Mouse (Mus musculus) neural tube, embryonic 10.5 days (tissue): ENCODE data around the gene Lemd1.
A peak's percentile ranks its signal among the peaks of the same experiment; 100 is the strongest.
"Not testable (repeated sequence)": the region's sequence is repeated elsewhere in the genome, so short reads cannot be mapped to it uniquely, and the experiment has no call there.

Source experiments
- DNase-seq: peaks from one replicate; pipeline ENCODE4 v3.0.0-alpha.2; 2017; ENCODE audit warnings: low spot score; ENCODE audit errors: extremely low spot score

The Lemd1 gene

DNA sequence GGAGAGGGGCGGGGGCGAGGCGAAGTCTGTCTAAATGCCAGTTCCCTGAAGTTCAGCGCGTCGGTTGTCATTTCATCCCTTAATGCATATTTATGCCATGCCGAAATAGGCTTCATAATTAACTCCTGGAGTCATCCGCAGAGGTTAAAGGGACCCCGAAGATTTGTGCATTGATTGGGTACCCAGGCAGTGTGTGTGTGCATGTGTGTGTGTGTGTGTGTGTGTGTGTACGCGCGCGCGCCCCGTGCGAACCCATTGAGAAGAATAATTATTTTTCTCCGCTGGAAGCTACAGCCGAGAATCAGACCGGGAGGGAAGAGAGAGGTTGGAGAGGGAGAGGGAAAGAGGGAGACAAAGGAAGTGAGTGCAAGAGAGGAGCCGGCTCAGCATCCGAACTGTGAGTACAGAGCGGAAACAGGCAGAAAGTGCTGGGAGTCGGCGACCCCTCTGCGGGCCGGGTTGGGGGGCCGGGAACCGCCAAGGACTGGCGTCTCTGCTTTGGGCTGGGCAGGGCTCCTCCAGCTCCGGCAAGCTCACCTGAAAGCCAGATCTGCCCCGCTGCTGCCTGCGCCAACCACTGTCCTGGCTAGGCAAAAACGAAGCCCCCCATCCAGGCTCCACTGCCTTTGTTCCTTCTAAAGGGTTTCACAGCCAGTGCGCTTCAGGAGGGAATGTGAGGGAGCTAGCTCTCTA lies at the start of gene Lemd1, which contains the start of gene AC124108.1:
Lemd1 (plus strand) TSS at position 339 of the 693 bp plus-strand sequence.
AC124108.1 (plus strand) TSS at position 365 of the 693 bp plus-strand sequence.
- DNase-seq, result peak; percentile 62

DNA sequence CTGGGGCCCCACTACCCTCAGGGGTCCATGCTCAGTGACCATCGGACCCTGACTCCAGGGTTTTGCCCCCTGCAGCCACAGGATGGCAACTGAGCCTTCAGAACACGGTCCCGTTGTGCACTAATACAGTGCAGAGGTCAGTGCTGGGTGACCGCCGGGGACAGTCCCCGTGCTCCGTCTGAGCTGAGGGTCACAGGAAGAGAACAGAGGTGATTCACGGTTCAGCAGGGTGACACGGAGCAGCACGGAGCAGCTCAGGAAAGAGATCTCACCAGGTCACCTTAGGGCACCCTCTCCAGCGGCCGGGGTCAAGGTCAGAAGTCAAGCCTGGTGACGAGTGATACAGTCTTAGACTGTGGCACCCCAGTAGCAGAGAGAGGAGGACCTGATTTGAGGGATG lies 49.5 kb upstream of the Lemd1 start:
- no peak for DNase-seq

GRCm38 (mm10) chr1:132143079-132143478 lies 48.2 kb upstream of the Lemd1 start:
- DNase-seq, result no peak

DNA sequence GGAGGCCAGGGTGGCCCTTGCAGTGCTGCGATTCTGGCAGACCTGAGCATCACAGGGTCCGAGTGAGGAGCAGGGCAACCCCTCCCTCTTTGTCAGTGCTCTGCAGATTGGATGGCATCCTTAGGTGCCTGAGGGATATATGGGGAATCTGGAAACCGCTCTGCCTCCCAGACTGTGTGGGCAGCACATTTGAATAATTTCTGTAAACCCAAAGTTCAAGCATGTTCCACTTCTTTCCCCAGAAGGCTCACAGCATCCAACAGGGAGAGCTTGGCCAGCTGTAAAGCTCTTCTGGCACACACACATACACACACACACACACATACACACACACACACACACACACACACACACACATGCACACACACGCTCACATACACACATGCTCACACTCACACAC lies 47.5 kb upstream of the Lemd1 start:
- DNase-seq, result no peak

DNA sequence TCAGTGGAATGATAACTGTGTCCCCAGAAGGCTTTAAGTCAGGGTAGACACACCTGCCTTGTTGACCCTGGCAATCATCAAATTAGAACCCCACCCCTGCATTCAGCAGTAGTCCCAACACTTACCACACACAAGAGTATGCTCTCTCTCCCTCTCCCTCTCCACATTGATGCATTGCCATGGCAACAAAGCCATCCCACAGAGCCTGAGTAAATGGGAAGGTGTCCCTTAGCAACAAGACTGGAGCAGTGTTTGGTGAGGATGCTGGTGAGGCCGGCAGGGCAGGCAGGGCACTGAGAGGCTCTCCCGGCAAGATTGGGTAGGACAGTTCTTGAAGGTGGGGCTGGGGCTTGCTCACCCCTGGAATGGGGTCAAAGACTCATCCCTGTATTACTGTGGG lies 47.0 kb upstream of the Lemd1 start:
- DNase-seq, result no peak

GRCm38 (mm10) chr1:132144837-132145236 lies 46.4 kb upstream of the Lemd1 start:
- DNase-seq, result no peak

DNA sequence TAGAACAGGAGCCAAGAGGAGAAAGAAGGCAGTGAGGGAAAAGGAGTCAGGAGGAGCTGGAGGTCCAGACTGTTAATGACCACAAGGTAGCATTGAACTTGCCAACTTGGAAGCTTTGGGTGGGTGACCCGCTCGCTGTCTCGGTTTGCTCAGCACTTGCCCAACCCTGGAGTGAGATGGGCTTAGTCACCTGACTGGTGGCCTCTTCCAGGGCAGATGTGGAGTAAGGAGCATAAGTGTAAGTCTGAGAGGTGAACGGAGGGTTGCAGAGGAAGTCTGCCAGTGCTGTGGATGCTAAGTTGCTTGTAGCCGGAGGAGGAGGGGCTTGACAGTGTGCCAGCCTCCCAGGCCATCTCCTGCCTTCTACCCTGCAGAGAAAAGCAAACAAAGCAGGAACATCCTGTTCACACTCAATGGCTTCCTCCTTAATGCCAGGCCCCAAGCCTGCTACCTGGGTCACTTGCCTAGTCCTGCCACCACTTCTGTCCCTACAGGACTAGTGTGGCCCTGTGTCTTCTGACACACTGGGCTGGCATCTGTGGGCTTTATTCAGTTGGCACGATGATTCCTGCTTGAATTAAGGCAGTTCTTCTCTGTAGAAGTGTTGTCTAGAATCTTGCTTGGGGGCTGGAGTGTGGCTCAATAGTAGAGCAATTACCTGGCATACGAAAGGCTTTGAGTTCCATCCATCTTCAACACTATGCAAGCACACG lies 45.1 kb upstream of the Lemd1 start:
- no peak for DNase-seq

- DNase-seq, result no peak
These were observed 41.8 kb upstream of the Lemd1 start for GRCm38 (mm10) chr1:132149410-132149809.

DNA sequence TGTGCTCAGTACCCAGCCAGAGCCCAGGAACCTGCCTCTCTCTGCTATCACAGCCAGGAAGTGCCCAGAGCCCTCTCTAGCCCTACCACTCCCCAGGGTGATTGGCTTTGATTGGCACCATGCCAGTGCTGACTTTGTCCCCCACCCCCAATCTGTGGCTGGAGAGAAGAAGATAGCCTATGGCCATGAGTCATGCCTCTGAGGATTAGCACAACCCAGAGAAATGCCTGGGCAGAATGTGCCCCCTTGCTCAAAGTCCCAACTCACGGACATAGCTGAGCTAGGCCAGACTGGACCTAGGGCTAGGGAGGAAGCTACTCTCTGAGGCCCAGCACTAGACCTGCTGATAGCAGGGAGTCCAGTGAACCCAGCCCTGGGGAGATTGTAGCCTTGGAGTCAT lies 41.1 kb upstream of the Lemd1 start:
- DNase-seq, result no peak

DNA sequence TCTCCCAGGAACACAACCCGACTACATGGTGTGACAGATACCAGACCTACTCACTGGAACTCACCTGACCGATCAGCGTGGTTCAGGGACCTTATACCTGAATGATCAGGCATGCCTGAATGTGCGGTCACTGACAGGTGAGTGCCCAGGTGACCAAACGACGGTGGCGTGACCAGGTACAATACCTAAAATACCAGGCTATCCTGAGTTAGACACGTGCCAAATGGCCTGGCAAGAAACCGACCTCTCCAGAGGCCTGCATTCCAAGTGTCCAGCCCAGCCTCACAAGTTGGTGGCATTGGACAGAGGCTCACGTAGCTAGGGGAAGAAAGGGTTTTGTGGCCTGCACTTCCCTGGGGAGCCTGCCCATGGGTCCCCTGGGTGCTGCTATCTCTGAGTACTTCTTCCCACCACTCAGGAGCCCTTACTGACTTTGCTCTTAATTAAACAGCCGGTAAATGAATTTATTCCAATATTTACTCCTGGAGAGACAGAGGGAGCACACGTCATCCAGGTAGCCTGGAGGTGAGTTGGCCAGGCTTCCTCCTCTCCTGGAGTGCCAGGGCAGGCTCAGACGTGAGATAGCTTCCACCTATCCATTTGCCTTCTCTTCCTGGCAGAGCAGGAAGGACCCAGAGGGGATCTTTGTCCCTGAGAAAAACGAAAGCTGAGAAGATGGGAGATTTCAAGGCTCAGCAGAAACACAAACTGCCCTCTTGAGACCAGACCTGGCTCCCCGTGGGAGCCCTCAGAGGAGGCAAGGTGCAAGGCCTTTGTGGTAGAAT lies 40.2 kb upstream of the Lemd1 start:
- no peak for DNase-seq

DNA sequence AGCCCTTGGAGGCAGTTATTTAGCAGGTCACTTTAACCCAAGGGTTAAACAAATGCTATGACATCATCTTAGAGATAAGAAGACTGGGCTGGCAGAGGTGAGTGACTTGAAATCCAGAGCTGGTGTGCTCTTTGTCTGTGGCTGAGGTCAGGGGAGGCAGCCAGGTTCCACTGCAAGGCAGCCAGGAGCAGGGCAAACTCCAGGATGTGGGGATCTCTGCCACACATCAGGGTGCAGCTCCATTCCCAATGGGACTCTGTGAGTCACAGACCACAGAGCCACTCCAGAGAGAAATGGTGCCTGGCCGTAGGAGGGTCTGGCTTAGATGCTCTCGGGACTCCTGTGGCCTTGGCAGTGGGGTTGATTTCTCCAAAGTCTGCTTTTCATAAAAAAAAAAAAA lies 39.3 kb upstream of the Lemd1 start:
- DNase-seq, result no peak

GRCm38 (mm10) chr1:132153086-132153690 lies 38.0 kb upstream of the Lemd1 start:
- no peak for DNase-seq

DNA sequence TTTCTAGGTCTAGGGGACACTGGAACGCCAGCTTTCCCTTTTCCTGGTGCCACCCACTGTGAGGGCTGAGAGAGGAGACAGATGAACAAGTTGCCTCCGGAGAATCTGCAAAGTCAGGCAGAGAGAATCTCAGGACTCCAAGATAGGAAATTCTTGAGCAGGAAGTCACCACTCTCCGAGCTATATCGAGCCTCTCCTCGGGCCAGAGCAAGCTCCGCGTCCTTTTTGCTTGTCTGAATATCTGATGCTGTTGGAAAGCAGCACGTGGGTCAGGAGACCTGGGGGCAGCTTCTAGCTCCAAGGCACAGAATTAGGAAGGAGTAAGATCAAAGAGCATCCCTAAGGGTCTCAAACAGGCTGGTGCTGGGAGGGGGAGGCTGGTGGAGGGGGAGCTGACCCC lies 37.5 kb upstream of the Lemd1 start:
- no peak for DNase-seq

DNA sequence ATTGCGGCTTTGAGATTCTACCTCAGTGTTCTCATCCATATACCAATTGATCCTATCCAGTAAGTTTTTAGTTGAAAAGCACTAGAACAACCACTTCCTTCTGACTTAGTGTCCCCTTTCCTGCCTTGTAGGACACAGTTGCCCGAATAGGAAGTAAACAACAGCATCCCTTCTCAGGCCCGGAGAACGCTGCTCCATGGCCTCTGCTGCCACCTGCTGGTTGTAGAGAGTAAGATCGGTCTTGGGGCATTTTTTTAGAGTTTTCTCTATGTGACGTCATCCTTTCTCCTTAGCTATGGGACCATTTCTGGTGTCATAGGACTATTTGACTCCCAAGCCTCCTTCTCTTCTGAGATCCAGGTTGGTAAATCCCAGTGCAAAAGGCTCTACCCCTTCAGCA lies 35.5 kb upstream of the Lemd1 start:
- peak; percentile 78 for DNase-seq

DNA sequence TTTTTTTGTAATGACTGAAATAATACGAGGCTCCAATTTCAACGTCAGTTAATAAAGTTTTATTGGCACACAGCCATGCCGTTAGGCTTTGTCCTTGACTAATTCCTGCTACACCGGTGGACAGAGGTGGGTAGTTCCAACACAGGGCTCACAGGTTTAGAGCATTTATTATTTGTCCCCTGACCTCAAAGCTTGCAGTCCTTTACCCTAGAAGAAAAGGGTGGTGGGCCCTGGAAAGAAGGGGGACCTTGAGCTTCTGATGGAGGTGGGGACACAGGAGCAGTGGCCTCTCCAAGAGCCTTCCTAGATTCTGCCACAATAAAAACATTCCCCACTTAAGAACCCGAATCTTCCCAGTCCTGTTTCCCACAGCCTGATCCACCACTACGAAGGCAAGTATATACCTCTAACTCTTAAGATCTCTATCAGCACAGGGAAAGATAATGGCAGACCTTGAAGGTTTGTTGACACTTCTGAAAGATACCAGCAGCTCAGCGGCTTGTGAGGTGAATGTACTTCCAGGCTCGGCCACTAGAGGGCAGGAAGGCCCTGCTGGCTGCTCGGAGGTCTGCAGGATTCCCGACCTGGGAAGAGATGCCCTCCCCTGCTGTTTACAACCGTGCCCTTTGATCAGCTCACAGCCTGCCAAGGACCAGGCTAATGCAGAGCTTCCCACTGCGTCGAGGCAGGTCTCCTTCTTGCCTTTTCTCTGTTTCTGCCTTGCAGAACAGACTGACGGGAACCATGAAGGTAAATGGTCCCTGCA lies 34.0 kb upstream of the Lemd1 start:
- peak; percentile 93 for DNase-seq

GRCm38 (mm10) chr1:132157808-132158207 lies 33.4 kb upstream of the Lemd1 start:
- no peak for DNase-seq

DNA sequence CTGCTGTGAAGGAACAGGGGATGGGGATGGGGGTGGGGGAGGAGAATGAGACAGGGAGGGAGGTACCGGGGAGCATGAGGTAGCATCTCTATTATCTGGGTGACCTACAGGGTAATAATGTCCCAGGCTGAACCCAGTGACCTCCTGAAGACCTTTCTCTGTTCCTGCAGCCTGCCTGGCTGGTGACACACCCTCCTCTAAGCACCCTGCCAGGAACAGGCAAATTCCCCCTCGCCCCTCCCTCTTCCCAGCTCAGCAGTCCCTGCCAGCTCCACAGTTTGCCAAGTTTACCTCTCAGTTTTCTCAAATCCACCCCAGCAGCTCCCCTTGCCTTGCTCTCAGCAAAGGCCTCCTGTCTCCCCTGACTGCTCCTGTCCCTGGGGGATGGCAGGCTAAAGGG lies 32.5 kb upstream of the Lemd1 start:
- no peak for DNase-seq

- no peak for DNase-seq
These were observed 31.6 kb upstream of the Lemd1 start for GRCm38 (mm10) chr1:132159681-132160080.

DNA sequence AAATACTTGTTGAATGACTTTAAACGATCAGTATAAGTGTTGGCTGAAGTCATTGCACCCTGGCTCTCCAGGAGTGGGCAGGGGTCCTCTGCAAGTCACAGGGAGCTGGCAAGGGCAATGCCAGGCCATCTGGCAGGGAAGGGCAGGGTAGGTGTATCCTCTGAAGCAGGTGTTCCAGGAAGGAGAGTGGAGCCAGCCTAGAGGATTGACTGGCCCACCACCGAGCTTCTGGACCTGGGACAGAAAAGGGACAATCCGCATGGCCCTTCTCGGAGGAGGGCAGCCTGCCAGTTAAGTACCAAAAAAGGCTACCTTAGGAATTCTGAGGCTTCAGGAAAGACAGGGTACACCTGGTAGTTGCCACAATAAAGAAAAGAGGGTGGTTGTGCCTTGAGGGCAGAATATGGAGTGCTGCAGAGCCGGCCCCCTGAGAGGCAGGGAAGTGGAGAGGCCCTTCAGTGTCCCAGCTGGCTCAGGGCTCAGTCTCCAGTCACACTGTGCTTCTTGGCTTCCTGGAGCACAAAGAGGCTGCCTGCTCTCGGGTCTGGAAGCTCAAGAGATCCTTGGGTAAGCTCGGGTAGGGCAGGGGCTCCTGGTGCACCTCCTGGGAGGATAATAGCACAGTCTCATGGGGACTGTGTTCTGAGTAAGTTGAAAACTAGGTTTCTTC lies 29.9 kb upstream of the Lemd1 start:
- DNase-seq, result no peak

DNA sequence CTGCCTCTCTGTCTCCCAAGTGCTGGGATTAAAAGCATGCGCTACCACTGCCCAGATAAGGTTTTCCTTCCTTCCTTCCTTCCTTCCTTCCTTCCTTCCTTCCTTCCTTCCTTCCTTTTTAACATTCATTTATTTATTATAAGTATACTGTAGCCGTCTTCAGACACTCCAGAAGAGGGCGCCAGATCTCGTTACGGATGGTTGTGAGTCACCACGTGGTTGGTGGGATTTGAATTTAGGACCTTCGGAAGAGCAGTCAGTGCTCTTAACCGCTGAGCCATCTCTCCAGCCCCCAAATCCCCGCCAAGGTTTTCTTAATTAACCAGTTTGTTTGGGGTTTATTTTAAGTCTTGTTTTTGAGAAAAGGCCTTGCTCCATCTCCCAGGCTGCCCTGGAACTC lies 28.6 kb upstream of the Lemd1 start:
- DNase-seq, result not testable (repeated sequence)
